Mouse (Mus musculus) layer of hippocampus, postnatal 25 days (tissue): ENCODE results near the gene Rpap3. TPM values are rescaled to one million over a fixed set of nuclear protein-coding genes. Genes with fewer than 3 reads are reported as not detected.
"Not testable (repeated sequence)": the region's sequence is repeated elsewhere in the genome, so short reads cannot be mapped to it uniquely, and the experiment has no call there.

Source experiments
- DNase-seq, 2 experiments: peaks; one replicate each; pipeline ENCODE4 v3.0.0; 2022; ENCODE audit warnings: mixed read lengths in 2 of 2, low spot score in 1 of 2; ENCODE audit errors: extremely low spot score in 1 of 2
- total RNA-seq, 2 experiments: library from RNA; stranded (reverse); gene quantifications; 2 replicates each; pipeline ENCODE4 v1.2.3; 2021

The Rpap3 gene
- total RNA-seq, 2 experiments from 2014 or later, result 23.7 to 24.9 TPM

DNA sequence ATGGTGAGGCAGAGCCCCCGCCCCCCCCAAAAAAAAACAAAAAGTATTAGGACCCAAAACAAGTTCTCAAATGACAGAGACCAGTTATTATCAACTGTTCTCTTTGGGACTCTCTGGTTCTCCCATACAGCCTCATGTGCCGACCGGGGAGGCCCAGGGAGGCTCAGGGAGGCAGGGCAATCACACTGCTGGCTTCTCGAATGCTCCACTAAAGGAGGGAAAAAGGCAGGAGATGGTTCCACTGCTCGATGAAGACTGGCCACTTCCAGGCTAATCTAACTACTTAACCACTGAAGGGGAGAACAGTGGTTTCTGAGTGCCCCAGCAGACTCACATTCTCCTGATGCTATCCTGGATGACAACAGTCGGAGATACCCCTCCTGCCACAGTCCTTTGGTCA lies 6.9 kb upstream of the Rpap3 start:
- DNase-seq, result no peak

DNA sequence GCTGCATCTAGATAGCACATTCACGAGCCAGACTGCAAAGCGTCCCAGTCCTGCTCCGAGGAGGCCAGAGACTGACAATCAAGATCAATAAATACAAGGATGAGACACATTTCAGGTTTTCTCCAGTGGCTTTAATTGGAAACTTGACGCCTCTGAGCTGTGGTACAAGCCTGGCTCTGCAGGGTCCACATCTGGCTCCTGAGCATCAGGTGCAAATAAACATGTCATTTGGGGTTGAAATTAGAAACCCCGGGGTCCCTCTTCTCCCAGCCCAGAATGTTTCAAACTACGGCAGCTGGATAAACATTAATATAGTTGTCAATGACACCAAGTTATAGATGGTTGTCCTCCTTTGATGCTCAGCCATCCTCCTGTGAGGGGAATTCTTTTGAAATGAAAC lies 5.3 kb upstream of the Rpap3 start:
- DNase-seq, result no peak

DNA sequence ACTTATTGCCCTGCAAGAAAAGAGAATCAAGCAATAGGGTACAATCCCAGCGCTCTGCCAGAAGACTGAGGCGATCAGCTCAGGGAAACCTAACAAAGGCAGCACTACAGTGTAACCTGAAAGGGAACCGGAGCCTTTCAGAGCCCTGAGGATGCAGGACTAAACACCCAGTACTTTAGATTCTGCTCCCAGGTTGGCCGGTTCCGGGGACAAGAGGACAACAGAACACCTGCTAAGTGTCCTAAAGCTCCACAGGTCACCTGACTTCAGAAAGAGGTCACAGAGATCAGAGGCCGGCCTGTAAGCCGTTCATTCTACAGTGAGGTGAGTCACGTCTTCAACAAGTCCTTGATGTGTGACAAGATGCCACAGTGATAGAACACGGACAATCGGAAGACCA lies 9.0 kb downstream of the Rpap3 start:
- no peak for DNase-seq

DNA sequence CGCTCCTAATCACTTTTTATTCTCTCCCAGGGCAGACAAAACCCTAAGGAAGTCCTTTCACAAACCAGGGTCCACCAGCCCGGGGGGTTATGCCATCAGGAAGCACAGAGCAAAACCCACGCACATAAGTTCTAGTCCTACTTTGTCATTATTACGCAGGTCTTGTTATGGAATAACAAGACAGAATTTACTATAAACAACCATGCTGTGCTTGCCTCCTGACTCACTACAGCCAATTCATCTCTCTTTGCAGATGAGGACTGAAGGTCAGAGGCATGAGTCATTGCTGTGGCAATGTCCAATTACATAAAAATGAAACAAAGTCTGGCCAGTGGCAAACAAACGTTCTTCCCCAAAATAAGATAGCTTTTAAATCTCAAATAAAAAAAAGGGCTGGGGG lies 12.2 kb downstream of the Rpap3 start:
- no peak for DNase-seq

DNA sequence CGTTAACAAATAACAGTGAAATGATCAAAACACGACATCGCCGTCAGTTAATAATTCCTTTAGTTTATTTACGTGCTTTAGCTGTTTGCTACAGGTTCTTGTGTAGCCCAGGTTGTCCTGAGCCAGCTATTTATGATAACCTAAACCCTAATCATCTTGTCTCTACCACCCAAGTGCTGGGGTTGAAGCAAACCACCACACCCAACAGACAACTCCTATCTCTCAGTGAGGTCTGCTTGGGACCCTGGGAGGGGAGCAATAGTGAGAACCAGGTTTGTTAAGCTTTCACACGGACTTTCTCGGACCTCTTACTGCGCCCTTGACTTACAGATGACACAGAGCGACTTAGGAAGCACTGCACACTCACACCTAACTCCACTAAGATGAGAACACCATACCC lies 21.5 kb downstream of the Rpap3 start:
- DNase-seq, result no peak

DNA sequence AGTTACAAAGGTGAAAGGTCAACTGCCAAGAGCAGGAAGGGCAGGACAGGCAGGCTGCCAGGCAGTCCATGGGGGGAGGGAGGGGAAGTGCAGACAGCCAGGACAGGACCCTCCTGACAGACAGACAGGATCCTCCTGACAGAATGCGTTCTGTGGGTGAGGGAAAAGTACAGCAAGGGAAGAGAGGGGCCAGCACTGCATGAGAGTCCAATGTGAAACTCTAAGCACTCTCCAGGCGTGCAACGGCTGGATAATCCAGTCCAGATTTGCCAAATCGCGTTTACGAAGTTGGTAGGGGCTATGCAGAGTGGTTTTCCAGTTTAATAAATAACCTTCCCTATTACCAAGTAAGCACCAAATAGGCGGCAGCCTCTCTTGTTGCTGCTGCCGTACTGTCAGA lies 23.6 kb downstream of the Rpap3 start:
- no peak for DNase-seq

DNA sequence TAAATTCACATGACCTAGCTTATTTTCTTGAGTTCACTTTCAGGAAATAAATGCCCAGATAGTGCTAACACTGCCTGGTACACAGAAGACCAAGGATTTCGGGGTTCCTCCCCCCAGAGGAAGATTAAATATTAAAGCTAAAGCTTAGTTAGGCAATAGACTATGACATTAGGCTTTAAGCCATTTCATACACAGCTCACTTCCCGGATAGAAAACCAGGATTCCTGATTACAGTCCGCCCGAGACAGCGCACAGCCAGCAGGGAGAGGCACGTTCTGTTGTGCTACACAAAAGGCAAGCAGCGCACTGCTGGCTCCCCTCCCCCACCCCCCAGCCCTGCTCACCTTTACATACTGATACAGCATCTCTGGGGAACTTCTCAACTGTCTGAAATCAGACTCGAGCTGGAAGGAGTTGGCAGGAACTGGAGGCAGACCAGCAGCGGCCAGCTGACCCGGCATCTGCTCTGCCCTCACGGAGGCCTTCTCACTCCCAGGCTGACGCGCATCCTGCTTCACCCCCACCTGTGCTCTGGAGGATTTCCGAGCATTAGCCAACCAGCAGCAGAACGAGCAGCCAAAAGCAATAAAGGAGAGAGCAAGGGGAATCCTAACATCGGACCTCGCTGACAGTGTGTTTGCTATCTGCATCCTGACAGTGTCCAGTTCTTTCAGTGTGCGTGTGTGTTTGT lies 25.5 kb downstream of the Rpap3 start:
- no peak for DNase-seq

DNA sequence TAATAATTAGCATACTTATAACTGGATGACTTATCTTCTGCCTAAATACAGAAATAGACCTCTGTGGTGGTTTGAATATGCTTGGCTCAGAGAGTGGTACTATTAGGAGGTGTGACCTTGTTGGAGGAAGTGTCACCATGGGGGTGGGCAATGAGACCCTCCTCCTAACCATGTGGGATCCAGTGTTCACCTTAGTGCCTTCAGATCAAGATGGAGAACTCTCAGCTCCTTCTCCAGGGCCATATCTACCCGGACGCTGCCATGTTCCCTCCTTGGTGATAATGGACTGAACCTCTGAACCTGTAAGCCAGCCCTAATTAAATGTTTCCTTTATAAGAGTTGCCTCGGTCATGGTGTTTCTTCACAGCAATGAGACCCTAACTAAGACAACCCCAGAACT lies 28.3 kb downstream of the Rpap3 start:
- no peak for DNase-seq

DNA sequence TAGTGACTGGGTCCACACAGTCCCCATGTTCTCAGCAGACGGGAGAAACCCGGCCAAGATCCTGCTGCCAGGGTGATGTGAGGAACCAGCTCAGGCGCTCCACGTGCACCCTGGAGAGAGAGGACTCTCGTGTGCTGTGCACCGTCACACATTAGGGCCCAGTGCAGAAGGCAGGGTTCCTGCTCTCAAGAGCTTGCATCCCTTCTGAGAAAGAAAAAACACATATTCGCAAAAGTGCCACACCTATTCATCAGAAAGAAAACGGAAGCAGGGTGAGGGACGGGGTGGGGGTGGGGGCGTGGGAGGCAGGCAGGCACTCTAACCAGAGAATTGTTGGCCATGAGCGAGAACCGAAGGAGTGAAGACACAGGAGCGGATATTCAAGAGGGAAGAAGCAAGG lies 29.7 kb downstream of the Rpap3 start:
- no peak for DNase-seq

DNA sequence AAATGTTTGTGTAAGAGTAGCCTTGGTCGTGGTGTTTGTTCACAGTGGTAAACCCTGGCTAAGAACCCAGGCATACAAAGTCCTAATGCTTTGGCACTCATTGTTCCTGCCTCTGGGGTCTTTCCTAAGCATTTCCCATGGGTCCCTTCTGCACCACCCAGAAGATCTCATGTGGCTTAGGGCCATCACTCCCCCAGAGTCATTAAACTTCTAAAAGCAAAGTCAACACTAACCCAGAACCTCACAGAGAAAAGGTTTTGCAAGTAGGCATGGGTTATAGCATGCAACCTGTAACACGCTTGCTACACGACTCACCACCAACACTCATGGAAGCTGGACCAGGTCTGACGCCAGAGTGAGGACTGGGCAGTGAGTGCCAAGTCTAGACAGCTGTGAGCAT lies 31.2 kb downstream of the Rpap3 start:
- no peak for DNase-seq

DNA sequence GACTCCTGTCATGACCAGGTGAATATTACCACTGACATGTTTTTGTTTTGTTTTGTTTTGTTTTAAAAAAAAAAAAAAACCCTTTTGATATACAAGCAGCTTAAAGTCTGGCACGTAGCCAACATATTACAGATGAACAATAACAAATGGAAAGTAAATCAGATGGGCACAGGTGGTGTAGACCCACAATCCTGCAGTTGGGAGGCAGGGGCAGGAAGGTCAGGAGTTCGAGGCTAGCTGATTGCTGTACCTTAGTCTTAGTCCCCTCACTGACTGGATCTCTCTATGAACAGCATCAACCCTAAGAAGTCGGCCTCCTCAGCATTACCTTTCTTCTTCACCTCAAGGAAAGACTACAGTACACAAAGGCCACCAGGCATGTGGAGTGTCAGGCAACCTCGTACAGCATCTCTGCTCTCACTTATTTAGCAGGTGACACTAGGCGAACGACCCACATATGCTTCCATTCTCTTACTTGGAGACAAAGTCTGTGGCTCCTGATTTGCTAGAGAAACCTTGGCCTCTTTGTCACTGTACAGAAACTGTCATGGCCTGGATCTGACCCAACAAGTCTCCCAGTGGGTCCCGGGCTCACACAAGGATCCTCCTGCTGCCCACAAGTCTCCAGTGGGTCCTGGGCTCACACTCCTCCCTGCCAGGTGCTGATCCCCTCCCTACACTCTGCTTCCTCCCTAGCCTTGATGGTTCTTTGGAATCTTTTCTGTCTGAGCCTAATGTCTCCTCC lies 32.2 kb downstream of the Rpap3 start:
- no peak for DNase-seq

DNA sequence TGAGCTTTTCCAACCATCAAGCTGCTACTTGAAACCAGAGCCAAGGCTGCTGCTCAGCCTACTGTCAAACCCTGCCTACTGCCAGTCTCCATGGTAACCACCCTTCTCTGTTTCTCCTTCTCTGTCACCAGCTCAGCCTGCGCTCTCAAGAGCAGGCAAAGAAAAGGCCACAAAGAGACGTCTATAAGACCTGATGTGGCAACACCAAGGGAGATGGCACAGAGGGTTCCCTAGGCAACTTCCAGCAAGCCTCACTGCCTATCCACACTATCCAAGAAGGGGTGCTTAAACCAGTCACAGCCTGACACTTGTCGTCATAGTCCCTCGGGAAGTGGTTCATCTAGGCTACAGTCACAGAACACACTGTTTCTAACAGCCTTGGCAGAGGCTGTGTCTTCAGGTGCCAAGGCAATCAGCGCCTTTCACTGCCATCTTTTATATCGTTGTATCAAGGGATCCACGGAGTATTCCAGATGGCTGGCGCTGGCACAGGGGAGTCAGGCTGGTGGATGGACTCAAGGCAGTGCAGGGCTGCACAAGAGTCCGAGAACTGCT lies 33.3 kb downstream of the Rpap3 start:
- DNase-seq, result peak; percentile 39 to 49

DNA sequence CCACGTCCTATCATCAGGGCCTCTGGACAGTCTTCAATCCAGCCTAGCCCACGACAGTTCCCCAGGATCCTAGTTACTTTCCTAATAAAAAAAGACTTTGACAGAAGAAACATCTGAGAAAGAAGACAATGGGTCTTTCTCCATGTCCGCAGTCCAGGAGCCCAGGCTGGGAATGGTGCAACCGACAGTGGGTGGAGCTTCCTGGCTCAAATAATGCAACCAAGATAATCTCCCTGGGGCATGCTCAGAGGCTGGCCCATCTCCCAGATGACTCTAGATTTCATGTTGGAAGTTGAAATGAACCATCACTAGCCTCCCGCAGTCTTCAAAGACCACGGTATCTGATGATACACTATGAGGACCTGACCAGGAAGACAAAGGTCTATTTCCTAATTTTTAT lies 35.1 kb downstream of the Rpap3 start:
- DNase-seq, result no peak

DNA sequence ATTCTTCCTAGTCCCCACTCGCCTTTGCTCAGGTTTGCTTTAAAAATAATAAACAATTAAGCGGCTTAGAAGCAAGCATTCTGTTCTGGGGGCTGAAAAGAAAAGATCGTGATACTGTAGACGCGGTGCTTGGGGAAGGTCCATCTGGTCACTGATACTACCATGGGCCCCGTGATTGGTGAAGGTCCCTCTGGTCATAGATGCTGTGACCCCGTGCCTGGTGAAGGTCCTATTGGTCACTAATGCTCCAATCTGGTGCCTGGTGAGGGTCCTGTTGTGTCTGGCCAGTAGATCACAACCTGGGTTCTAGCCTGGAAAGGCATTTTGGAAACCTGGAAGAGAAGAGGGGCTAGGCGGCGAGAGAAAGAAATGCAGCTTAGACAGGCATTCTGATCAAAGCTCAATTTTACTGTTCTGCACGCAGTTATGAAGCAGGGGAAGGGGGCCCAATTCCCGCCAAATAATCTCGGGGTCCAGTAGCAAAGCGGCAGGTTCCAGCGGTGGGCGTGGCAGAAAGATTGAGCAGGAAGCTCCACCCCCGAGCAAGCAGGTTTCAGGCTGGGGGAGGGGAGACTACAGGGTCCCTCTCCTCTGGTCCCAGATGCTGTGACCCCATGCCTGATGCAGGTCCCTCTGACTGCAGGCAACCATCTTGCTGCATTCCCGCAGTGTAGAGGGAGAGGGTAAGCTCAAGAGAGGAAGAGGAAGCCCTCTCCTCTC lies 37.3 kb downstream of the Rpap3 start:
- DNase-seq, result not testable (repeated sequence)

DNA sequence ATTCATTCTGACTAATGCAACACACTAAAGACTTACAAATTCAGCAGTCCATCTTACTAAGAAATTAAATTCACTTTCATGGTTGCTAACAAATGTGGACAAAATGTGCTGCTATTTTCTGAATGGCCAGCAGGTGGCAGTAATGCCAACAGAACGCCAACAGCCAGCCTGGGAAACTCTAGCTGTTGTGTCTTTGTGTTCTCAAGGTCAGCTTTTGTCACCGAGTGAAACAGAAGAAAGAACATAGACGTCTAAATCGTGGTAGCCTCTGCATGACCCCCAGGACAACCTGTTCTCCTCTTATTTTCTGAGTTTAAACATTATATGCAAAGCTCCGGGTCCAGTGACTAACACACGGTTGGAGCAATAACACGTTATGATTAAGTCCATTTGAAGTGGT lies 38.2 kb downstream of the Rpap3 start:
- DNase-seq, result peak; percentile 34 to 62

DNA sequence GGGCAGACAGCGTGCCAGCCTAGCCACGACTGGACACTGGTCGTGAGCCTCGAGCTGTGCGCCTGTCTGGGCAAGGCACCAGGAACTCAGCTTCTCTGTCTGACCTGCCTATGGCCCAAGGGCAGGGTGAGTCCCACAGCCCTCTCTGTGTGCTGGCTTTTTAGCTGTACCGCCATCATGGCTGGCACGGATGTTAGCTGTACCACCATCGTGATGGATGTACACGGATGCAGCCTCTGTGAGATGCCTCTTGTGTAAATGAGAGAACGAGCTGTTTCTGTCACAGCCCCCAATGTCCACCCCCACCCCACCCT lies 39.2 kb downstream of the Rpap3 start:
- no peak for DNase-seq

DNA sequence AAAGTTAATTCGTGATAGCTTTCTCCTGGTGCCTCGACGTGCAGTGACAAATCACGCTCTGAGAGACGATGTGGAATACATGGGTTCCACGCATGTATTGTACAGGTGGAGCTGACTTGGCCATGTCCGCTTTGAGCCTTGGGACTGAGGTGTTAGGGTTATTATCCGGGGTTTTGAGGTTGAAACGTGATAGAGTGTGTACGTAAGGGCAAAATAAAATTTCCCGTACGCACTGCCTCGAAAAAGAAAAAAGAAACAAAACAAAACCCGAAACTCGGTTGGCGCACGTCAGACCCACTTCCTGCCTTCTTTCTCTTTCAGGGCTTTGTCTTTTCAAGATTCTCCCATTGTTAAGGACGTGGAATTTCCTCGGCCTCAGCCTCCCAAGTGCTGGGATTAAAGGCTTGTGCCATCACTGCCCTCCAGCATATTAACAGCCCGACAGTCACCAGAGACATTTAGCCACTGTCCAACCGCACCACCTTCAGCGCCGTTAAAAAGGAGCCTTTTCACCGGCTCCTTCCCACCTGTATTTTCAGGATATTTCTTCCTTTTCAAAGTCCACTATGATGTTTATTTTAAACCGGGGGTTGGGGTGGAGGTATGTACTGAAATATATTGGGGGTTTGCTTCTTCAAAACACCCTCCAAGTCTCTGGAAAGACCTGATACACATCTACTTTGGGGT lies 39.7 kb downstream of the Rpap3 start:
- no peak for DNase-seq

DNA sequence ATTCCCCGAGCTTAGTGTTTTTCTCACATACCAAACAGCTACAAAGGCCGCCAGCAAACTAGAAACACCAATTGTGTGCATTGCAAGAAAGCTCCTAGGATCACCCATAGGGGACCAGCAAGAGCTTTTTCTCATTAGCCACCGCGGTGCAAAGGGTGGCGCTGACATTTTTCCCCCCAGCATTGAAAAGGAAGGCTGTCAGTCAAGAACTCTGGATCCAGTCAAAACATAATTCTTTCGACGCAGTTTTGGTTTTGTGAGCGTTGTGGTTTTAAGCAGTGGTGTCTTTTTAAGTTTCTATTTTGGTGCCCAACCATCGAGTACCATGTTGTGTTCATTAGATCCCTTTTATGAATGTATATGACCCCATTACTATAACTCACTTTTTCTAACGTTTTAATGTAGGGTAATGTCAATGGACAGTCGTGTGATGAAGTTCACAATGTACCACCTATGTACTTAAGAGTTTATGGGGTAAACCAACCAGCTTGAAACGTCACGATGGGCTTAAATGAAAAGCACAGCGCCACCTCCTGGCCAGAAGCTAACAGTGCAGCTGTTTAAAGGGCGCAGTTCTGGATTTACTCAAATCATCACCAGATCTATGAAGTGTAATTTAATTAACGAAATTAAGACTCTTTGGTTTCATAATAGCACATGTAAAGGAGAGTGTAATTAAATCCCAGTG lies 40.5 kb downstream of the Rpap3 start:
- DNase-seq, result no peak

DNA sequence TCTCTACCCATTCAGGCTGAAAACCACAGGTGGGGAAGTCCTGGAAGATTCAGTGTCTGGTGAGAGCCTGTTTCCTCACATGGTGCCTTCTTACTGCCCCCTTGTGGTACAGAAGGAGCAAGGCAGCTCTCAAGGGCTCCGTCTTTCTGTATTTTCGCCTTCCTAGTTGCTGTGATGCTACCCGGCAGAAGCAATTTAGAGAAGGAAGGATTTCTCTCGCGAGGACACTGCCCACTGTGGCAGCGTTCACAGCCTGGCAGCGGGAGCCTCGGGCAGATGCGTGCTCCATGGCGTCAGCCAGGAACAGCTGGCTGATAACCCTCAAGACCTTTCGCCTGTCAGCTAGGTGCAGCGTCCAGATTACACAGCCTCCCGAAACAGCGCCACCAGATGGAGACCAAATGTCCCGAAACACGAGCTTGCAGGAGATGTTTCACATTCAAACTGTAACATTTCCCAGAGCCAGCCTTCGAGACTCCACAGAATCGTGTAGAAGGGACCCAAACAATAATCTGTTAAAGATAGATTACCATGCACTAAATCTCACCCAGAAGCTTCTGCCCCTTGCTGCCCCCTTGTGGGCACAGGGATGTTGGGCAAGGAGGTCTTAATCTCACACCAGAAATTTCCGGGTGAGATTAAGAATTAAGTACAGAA lies 41.7 kb downstream of the Rpap3 start:
- DNase-seq, result peak; percentile 54 to 76

DNA sequence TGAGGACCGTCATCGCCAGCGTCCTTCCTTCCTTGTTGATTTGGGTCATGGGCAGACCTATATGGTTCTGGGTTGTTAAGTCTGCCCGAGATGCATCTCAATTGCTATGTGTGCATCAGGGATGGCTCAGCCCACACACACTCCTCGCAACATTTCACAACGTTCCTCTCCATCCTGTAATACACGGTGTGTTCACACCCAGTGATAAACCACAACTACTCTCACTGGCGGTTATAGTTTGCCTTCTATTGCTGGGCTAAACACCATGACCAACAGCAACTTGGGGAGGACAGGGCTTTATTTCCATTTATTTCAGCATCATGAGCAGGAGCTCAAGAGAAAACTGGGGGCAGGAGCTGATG lies 46.9 kb downstream of the Rpap3 start:
- no peak for DNase-seq
